In the genomic region with DNA sequence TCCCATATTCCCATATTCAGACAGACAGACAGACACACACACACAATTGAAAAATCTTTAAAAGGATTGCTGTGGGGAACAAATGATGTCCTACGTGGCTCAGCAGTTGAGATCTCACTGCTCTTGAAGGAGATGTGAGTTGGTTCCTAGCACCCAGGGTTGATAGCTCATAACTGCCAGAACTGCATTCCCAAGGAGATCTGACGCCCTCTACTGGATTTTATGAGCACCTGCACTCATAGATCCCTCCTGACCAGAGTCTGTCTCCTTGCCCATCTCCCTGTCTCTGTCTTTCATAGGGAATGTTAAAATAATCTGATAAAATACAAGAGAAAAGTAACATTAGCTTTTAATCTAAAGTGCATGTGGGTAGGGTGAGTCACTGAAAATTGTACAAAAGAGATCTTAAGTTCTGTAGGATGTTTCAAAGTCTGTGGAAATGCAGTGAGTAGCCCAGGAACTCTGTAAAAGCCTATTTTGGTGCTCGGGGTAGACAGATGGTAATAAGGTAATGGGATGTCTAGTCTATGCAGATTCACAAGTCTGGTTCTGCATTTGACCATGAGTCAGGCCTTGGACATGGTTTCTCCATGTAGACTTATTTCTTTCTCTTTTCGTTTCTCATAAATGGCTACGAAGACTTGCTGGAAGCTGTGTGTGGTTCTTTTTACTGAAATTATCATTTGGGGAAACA, we compare ENCODE assay signal across 20 mouse cellular contexts.
DNase-seq lines count a peak whose midpoint lies in the region; ATAC-seq and TF ChIP-seq lines count a peak whose summit lies in the region.
"Had no signal": no experiment of that assay in that cellular context is flagged by ENCODE, and none has a peak within 500 bp of the region (broad histone marks: within the 10 kb centered on the region; RNA-seq: fewer than 3 reads in every experiment).

No protein-coding gene starts in this region.

- peaks cover 2% of the 10 kb centered on the region for H3K4me1 ChIP-seq in heart, adult 2 months (ENCODE audit: control insufficient read depth, insufficient read depth, low read length)
- H3K4me1 ChIP-seq in liver, embryonic 14.5 days (replicated peaks; ENCODE audit: control insufficient read depth in 2 of 2, insufficient read depth in 2 of 2, low read length in 1 of 2): no peaks in the 10 kb centered on the region; a peak in 1 of 4 replicates
- H3K4me1 ChIP-seq in liver, embryonic 11.5 days (replicated peaks; ENCODE audit: control insufficient read depth, insufficient read depth, low read length): no peaks in the 10 kb centered on the region
- H3K4me1 ChIP-seq in ES-Bruce4 (ENCODE audit: control insufficient read depth, insufficient read depth, low read length): no peaks in the 10 kb centered on the region
- H3K4me1 ChIP-seq: forebrain, embryonic 10.5 days; limb, embryonic 12.5 days had no signal

- WGBS in heart, adult 2 months: 88% methylated on average over 5 of the region's 5 CpGs
- 55% methylated on average over 5 of the region's 5 CpGs for WGBS in liver, embryonic 14.5 days (ENCODE audit: insufficient replicate concordance)
- 73% methylated on average over 5 of the region's 5 CpGs for WGBS in liver, embryonic 11.5 days

- H3K4me3 ChIP-seq in heart, adult 2 months: no peak overlapping the region
- no peak overlapping the region for H3K4me3 ChIP-seq in liver, embryonic 14.5 days (ENCODE audit: insufficient read depth in 1 of 2, low read depth in 2 of 2, low read length in 2 of 2)
- no peak overlapping the region for H3K4me3 ChIP-seq in liver, embryonic 11.5 days (ENCODE audit: low read depth, low read length)
- H3K4me3 ChIP-seq in ES-Bruce4 (ENCODE audit: low read depth, low read length): no peak overlapping the region
- H3K4me3 ChIP-seq: forebrain, embryonic 10.5 days; heart, embryonic 12.5 days; limb, embryonic 12.5 days had no signal

- intact Hi-C loops in heart, adult 2 months (cut with DNase I): no loop called here
- intact Hi-C loops in heart, postnatal 10 days (cut with DNase I): no loop called here

- H3K27me3 ChIP-seq in heart, adult 2 months (ENCODE audit: control insufficient read depth, insufficient read depth, low read length): no peaks in the 10 kb centered on the region
- no peaks in the 10 kb centered on the region for H3K27me3 ChIP-seq in liver, embryonic 14.5 days (ENCODE audit: control insufficient read depth, insufficient read depth, low read length)
- no peaks in the 10 kb centered on the region for H3K27me3 ChIP-seq in liver, embryonic 11.5 days (replicated peaks; ENCODE audit: control insufficient read depth, insufficient read depth, low read length)
- no peaks in the 10 kb centered on the region for H3K27me3 ChIP-seq in ES-Bruce4 (ENCODE audit: control insufficient read depth, insufficient read depth, low read length, poor library complexity, severe bottlenecking)
- H3K27me3 ChIP-seq: heart, embryonic 12.5 days; limb, embryonic 12.5 days had no signal

- no peak overlapping the region for H3K27ac ChIP-seq in heart, adult 2 months
- no peak overlapping the region for H3K27ac ChIP-seq in liver, embryonic 14.5 days
- H3K27ac ChIP-seq in liver, embryonic 11.5 days (ENCODE audit: low read depth, low read length): no peak overlapping the region
- H3K27ac ChIP-seq in ES-Bruce4 (ENCODE audit: insufficient read depth, low read length): no peak overlapping the region
- H3K27ac ChIP-seq: forebrain, embryonic 10.5 days; limb, embryonic 12.5 days; macrophage had no signal

- TF ChIP-seq POLR2A in heart, adult 2 months (IDR thresholded peaks at IDR 0.05; ENCODE audit: insufficient read depth, low read depth, low read length): no peak
- TF ChIP-seq POLR2A in ES-Bruce4 (IDR thresholded peaks at IDR 0.05; ENCODE audit: insufficient read depth, low read length): no peak
- TF ChIP-seq POLR2A in brain, embryonic 14.5 days (IDR thresholded peaks at IDR 0.05; ENCODE audit: borderline replicate concordance, extremely low read depth, insufficient read depth, insufficient read length, poor library complexity, severe bottlenecking): no peak

- TF ChIP-seq EP300 in heart, adult 2 months (IDR thresholded peaks at IDR 0.05; ENCODE audit: insufficient read depth, low read depth, low read length): no peak
- no peak for TF ChIP-seq EP300 in liver, embryonic 14.5 days (IDR thresholded peaks at IDR 0.05; ENCODE audit: low read depth)
- no peak for TF ChIP-seq EP300 in ES-Bruce4 (IDR thresholded peaks at IDR 0.05; ENCODE audit: insufficient read depth, low read depth, low read length)

- peak; percentile 45 for TF ChIP-seq CTCF in heart, adult 2 months (IDR thresholded peaks at IDR 0.05)
- TF ChIP-seq CTCF in liver, embryonic 14.5 days (IDR thresholded peaks at IDR 0.05; ENCODE audit: low read depth): 0 out of 2 replicates have a peak, but pooled peaks have one; percentile 11
- peak; percentile 4 for TF ChIP-seq CTCF in ES-Bruce4 (IDR thresholded peaks at IDR 0.05; ENCODE audit: low read depth, low read length)
- peak; percentile 10; the same call in 1 of the 2 replicates for TF ChIP-seq CTCF in brain, embryonic 14.5 days (IDR thresholded peaks at IDR 0.05; ENCODE audit: borderline replicate concordance, extremely low read depth, insufficient read depth, insufficient read length)

- no peak for ATAC-seq in liver, embryonic 14.5 days (ENCODE audit: insufficient read depth)
- no peak for ATAC-seq in liver, embryonic 11.5 days (replicated peaks; ENCODE audit: low FRiP score)
- ATAC-seq: activated CD4-positive, CD25-positive, alpha-beta regulatory T cell, adult 4 months; hindbrain, embryonic 16.5 days had no signal

- no peak for DNase-seq in heart, adult 2 months
- DNase-seq in heart, postnatal 10 days: no peak
- DNase-seq in liver, embryonic 14.5 days (ENCODE audit: low read depth in 3 of 3, low spot score in 3 of 3): no peak
- DNase-seq in liver, embryonic 11.5 days (ENCODE audit: low spot score): no peak
- DNase-seq in brain, embryonic 14.5 days (ENCODE audit: low read depth): no peak
- no peak for DNase-seq in testis, postnatal 10 days (ENCODE audit: low spot score)
- DNase-seq in spleen, postnatal 10 days (ENCODE audit: low spot score in 2 of 2): no peak
- DNase-seq: adrenal gland, postnatal 14 days; B cell, adult 2 months; cerebellum, adult 8-10 months; heart, postnatal 36 days; kidney, adult 9 months had no signal

- H3K4me2 ChIP-seq in liver, embryonic 14.5 days (ENCODE audit: low read depth): no peak overlapping the region
- H3K4me2 ChIP-seq in liver, embryonic 11.5 days: no peak overlapping the region
- H3K4me2 ChIP-seq: heart, embryonic 12.5 days; limb, embryonic 12.5 days; midbrain, embryonic 11.5 days had no signal

- no peaks in the 10 kb centered on the region for H3K9me3 ChIP-seq in liver, embryonic 14.5 days (ENCODE audit: control insufficient read depth, low read length)
- no peaks in the 10 kb centered on the region for H3K9me3 ChIP-seq in liver, embryonic 11.5 days (ENCODE audit: control insufficient read depth, low read length)
- H3K9me3 ChIP-seq in ES-Bruce4 (replicated peaks; ENCODE audit: control insufficient read depth, insufficient read depth, low read length, poor library complexity, severe bottlenecking): no peaks in the 10 kb centered on the region
- H3K9me3 ChIP-seq: forebrain, embryonic 10.5 days; heart, embryonic 12.5 days; limb, embryonic 12.5 days had no signal

- peaks cover 2% of the 10 kb centered on the region for H3K36me3 ChIP-seq in heart, adult 2 months (ENCODE audit: control insufficient read depth, insufficient read depth, low read length)
- H3K36me3 ChIP-seq in liver, embryonic 14.5 days (replicated peaks; ENCODE audit: control insufficient read depth, insufficient read depth, low read depth): no peaks in the 10 kb centered on the region
- no peaks in the 10 kb centered on the region for H3K36me3 ChIP-seq in liver, embryonic 11.5 days (ENCODE audit: control insufficient read depth, insufficient read depth, low read length)
- no peaks in the 10 kb centered on the region for H3K36me3 ChIP-seq in ES-Bruce4 (ENCODE audit: control insufficient read depth, insufficient read depth, low read length, poor library complexity, severe bottlenecking)
- H3K36me3 ChIP-seq: forebrain, embryonic 10.5 days; limb, embryonic 12.5 days had no signal

- no peak overlapping the region for H3K9ac ChIP-seq in heart, adult 2 months (ENCODE audit: low read depth, low read length)
- H3K9ac ChIP-seq in liver, embryonic 14.5 days (replicated peaks): no peak overlapping the region
- H3K9ac ChIP-seq in liver, embryonic 11.5 days (ENCODE audit: low read depth, low read length): no peak overlapping the region
- no peak overlapping the region for H3K9ac ChIP-seq in ES-Bruce4 (ENCODE audit: low read depth, poor library complexity, severe bottlenecking)
- H3K9ac ChIP-seq: heart, embryonic 12.5 days; limb, embryonic 12.5 days had no signal

- no peaks in the 10 kb centered on the region for H3K79me2 ChIP-seq in heart, adult 2 months (replicated peaks; ENCODE audit: control insufficient read depth, insufficient read depth, low read length)
